Mouse (Mus musculus): ENCODE data around the gene Pex11a. TPM values are rescaled to one million over a fixed set of nuclear protein-coding genes. Genes with fewer than 3 reads are reported as not detected.

Pex11a gene
- total and polyA plus RNA-seq, 3 experiments, result 2.1 to 4.3 (median 3.4) TPM

- TF ChIP-seq MAX (IDR thresholded peaks at IDR 0.05; ENCODE audit: low read length) (no peak), PAX5 (IDR thresholded peaks at IDR 0.05; ENCODE audit: low read length) (no peak), SIN3A (IDR thresholded peaks at IDR 0.05; ENCODE audit: low read length) (no peak), MAFK (IDR thresholded peaks at IDR 0.05; ENCODE audit: insufficient replicate concordance, low read length) (no peak)
- Histone ChIP-seq H3K9me3 (replicated peaks; ENCODE audit: low read length) (no peaks in the 10 kb centered on the region), H3K4me3 (replicated peaks in 1 of 3; ENCODE audit: low read depth in 2 of 3, low read length in 2 of 3, poor library complexity in 1 of 3) (no peak overlapping the region), H3K36me3 (replicated peaks in 1 of 2; ENCODE audit: control insufficient read depth in 1 of 2, insufficient read depth in 1 of 2, low read length in 1 of 2) (peaks cover 44 to 97% of the 10 kb centered on the region in 2 experiments), H3K79me2 (replicated peaks; ENCODE audit: control insufficient read depth, extremely low read depth, insufficient read depth, poor library complexity, severe bottlenecking) (no peaks in the 10 kb centered on the region), H3K4me1 (ENCODE audit: control insufficient read depth in 1 of 2, insufficient read depth in 2 of 2) (no peaks in the 10 kb centered on the region), H3K9ac (ENCODE audit: insufficient read depth, low read depth) (no peak overlapping the region), H3K4me2 (ENCODE audit: insufficient read depth, low read depth, poor library complexity, severe bottlenecking) (no peak overlapping the region), H3K27me3 (replicated peaks) (no peaks in the 10 kb centered on the region), H3K27ac (ENCODE audit: insufficient read depth, low read depth) (no peak overlapping the region)
- in situ Hi-C loops (cut with MboI; ENCODE audit: low pct_ligation_motif_present, low pct_unique_long_range_greater_than_20kb, low sequenced_read_pairs) (no loop called here), dilution Hi-C loops (cut with MboI; ENCODE audit: extremely low pct_ligation_motif_present, extremely low pct_unique_long_range_greater_than_20kb, low sequenced_read_pairs) (no loop called here)
- DNase-seq (ENCODE audit: extremely low read depth), result no peak
These were observed 40.2 kb downstream of the Pex11a start for GRCm38 (mm10) chr7:79702755-79703154.

DNA sequence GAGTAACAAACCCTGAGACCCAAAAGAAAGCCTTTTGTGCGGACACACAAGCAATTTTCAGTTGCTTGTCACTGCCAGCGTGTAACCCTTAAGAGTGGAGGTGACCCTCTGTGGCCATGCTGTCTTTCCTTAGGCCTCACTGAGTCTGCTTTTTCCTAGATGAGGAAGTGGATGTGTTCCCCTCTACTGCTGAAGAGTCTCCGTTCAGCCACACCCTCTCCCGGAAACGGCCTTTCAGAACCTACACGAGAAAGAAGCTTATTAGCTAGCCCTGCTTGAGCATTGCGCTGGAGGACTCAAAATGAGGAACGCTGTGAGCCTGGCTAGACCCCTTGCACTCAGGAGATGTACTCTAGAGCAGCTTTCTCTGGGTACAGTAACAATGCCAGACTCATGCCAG is 46.4 kb downstream of the Pex11a start:
- no peaks in the 10 kb centered on the region for H3K4me1 ChIP-seq (ENCODE audit: control insufficient read depth in 1 of 2, insufficient read depth in 2 of 2)
- dilution Hi-C loops (cut with MboI; ENCODE audit: extremely low pct_ligation_motif_present, extremely low pct_unique_long_range_greater_than_20kb, low sequenced_read_pairs), result no loop called here
- no peak for TF ChIP-seq RCOR1 (conservative IDR thresholded peaks at IDR 0.05; ENCODE audit: low read depth, low read length)
- TF ChIP-seq GABPA (IDR thresholded peaks at IDR 0.05; ENCODE audit: insufficient replicate concordance, low read depth, low read length), result no peak
- no peak for TF ChIP-seq E2F4 (IDR thresholded peaks at IDR 0.05; ENCODE audit: insufficient replicate concordance, low read depth, low read length)
- TF ChIP-seq CHD2 (IDR thresholded peaks at IDR 0.05; ENCODE audit: low read length), result no peak
- TF ChIP-seq EP300 (IDR thresholded peaks at IDR 0.05; ENCODE audit: low read length), result no peak
- TF ChIP-seq MEF2A (IDR thresholded peaks at IDR 0.05; ENCODE audit: borderline replicate concordance, low read depth, low read length), result no peak
- no peak overlapping the region for H3K4me2 ChIP-seq (ENCODE audit: insufficient read depth, low read depth, poor library complexity, severe bottlenecking)
- peaks cover 83 to 98% of the 10 kb centered on the region in 2 experiments for H3K36me3 ChIP-seq (replicated peaks in 1 of 2; ENCODE audit: control insufficient read depth in 1 of 2, insufficient read depth in 1 of 2, low read length in 1 of 2)
- no peak for DNase-seq (ENCODE audit: extremely low read depth)
- H3K27ac ChIP-seq (ENCODE audit: insufficient read depth, low read depth), result no peak overlapping the region
- H3K79me2 ChIP-seq (replicated peaks; ENCODE audit: control insufficient read depth, extremely low read depth, insufficient read depth, poor library complexity, severe bottlenecking), result no peaks in the 10 kb centered on the region
- in situ Hi-C loops (cut with MboI; ENCODE audit: low pct_ligation_motif_present, low pct_unique_long_range_greater_than_20kb, low sequenced_read_pairs), result no loop called here
- no peak overlapping the region for H3K9ac ChIP-seq (ENCODE audit: insufficient read depth, low read depth)
- no peaks in the 10 kb centered on the region for H3K9me3 ChIP-seq (replicated peaks; ENCODE audit: low read length)
- no peaks in the 10 kb centered on the region for H3K27me3 ChIP-seq (replicated peaks)
- no peak overlapping the region for H3K4me3 ChIP-seq (replicated peaks in 1 of 3; ENCODE audit: low read depth in 2 of 3, low read length in 2 of 3, poor library complexity in 1 of 3)

Other genes starting within 250 kb of the Pex11a start
- gene Rhcg, start 125.5 kb downstream of the Pex11a start, total RNA-seq (2012; rRNA removed), result not detected in 2 replicates
- not detected in 2 replicates for gene Rhcg, start 125.5 kb downstream of the Pex11a start, total RNA-seq (2014; rRNA removed)
- gene Rhcg, start 125.5 kb downstream of the Pex11a start, polyA plus RNA-seq (2012; ENCODE audit: insufficient read length, low read depth), result not detected in 2 replicates
- 10.2 and 11.5 TPM in 2 replicates for gene Ticrr, start 82.9 kb downstream of the Pex11a start, total RNA-seq (2012; rRNA removed)
- gene Ticrr, start 82.9 kb downstream of the Pex11a start, total RNA-seq (2014; rRNA removed), result 4.8 and 8.3 TPM in 2 replicates
- gene Ticrr, start 82.9 kb downstream of the Pex11a start, polyA plus RNA-seq (2012; ENCODE audit: insufficient read length, low read depth), result 16.7 and 19.2 TPM in 2 replicates
- 7.1 and 8.1 TPM in 2 replicates for gene Kif7, start 27.4 kb downstream of the Pex11a start, total RNA-seq (2012; rRNA removed)
- gene Kif7, start 27.4 kb downstream of the Pex11a start, total RNA-seq (2014; rRNA removed), result 4.7 and 4.8 TPM in 2 replicates
- 7.4 and 8.1 TPM in 2 replicates for gene Kif7, start 27.4 kb downstream of the Pex11a start, polyA plus RNA-seq (2012; ENCODE audit: insufficient read length, low read depth)
- gene Plin1, start 10.2 kb downstream of the Pex11a start, total RNA-seq (2012; rRNA removed), result 0.08 TPM in 1 of 2 replicates, not detected in the other
- gene Plin1, start 10.2 kb downstream of the Pex11a start, total RNA-seq (2014; rRNA removed), result not detected in 2 replicates
- not detected in 2 replicates for gene Plin1, start 10.2 kb downstream of the Pex11a start, polyA plus RNA-seq (2012; ENCODE audit: insufficient read length, low read depth)
- 0.38 and 1.2 TPM in 2 replicates for gene Wdr93, start within 50 bp of the Pex11a start, total RNA-seq (2012; rRNA removed)
- 0.63 and 0.75 TPM in 2 replicates for gene Wdr93, start within 50 bp of the Pex11a start, total RNA-seq (2014; rRNA removed)
- 0.85 and 1.3 TPM in 2 replicates for gene Wdr93, start within 50 bp of the Pex11a start, polyA plus RNA-seq (2012; ENCODE audit: insufficient read length, low read depth)
- gene Mesp1, start 50.7 kb upstream of the Pex11a start, total RNA-seq (2012; rRNA removed), result not detected in 2 replicates
- gene Mesp1, start 50.7 kb upstream of the Pex11a start, total RNA-seq (2014; rRNA removed), result not detected in 2 replicates
- not detected in 2 replicates for gene Mesp1, start 50.7 kb upstream of the Pex11a start, polyA plus RNA-seq (2012; ENCODE audit: insufficient read length, low read depth)
- gene Mesp2, start 67.6 kb upstream of the Pex11a start, total RNA-seq (2012; rRNA removed), result not detected in 2 replicates
- gene Mesp2, start 67.6 kb upstream of the Pex11a start, total RNA-seq (2014; rRNA removed), result not detected in 2 replicates
- not detected in 2 replicates for gene Mesp2, start 67.6 kb upstream of the Pex11a start, polyA plus RNA-seq (2012; ENCODE audit: insufficient read length, low read depth)
- gene Anpep, start 117.9 kb upstream of the Pex11a start, total RNA-seq (2012; rRNA removed), result 0.13 and 0.25 TPM in 2 replicates
- not detected in 2 replicates for gene Anpep, start 117.9 kb upstream of the Pex11a start, total RNA-seq (2014; rRNA removed)
- 0.45 and 0.60 TPM in 2 replicates for gene Anpep, start 117.9 kb upstream of the Pex11a start, polyA plus RNA-seq (2012; ENCODE audit: insufficient read length, low read depth)
- gene Ap3s2, start 177.5 kb upstream of the Pex11a start, total RNA-seq (2012; rRNA removed), result 11.8 and 12.7 TPM in 2 replicates
- 14.4 and 14.9 TPM in 2 replicates for gene Ap3s2, start 177.5 kb upstream of the Pex11a start, total RNA-seq (2014; rRNA removed)
- gene Ap3s2, start 177.5 kb upstream of the Pex11a start, polyA plus RNA-seq (2012; ENCODE audit: insufficient read length, low read depth), result 21.8 and 28.3 TPM in 2 replicates
- gene Arpin, start 192.2 kb upstream of the Pex11a start, total RNA-seq (2012; rRNA removed), result not detected in 2 replicates
- gene Arpin, start 192.2 kb upstream of the Pex11a start, total RNA-seq (2014; rRNA removed), result not detected in 2 replicates
- not detected in 2 replicates for gene Arpin, start 192.2 kb upstream of the Pex11a start, polyA plus RNA-seq (2012; ENCODE audit: insufficient read length, low read depth)

Measured in CH12.LX (cell line).